Mouse (Mus musculus) cerebellum, adult 2 months (tissue): ENCODE data around the gene Zfp944.

Experiments used
- CTCF ChIP-seq: fragments of 200-500 bp; IDR thresholded peaks from 2 replicates; pipeline ENCODE4 v1.5.1; 2011; ENCODE audit warnings: low read depth, mild to moderate bottlenecking, control low read depth, low read length, moderate library complexity, borderline replicate concordance; ENCODE audit not compliant: insufficient read depth
- POLR2A ChIP-seq: fragments of 200-500 bp; IDR thresholded peaks from 2 replicates; pipeline ENCODE4 v1.6.1; 2011; ENCODE audit warnings: low read length, control low read depth, borderline replicate concordance; ENCODE audit not compliant: insufficient read depth

DNA sequence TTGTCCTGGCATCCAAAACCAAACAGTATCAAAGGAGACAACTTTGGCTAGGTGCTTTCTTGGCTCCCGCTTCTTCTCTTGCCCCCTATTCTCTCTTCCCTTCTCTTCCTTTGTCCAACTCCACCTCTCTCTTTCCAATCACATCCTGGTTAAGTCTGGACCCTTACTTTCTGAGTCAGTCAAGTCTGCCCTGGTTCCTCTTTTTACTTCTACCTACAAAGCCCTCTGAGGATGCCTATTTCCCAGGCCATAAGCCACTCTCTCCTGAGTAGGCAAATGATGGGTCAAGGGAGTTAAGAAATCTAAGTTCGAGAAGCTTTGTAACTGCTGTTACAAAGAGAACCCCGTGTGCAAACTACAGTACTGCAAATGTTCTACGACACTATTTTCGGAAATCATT lies 628 bp downstream of the Zfp944 start:
- TF ChIP-seq CTCF (no peak), POLR2A (no peak)
